In the genomic region with DNA sequence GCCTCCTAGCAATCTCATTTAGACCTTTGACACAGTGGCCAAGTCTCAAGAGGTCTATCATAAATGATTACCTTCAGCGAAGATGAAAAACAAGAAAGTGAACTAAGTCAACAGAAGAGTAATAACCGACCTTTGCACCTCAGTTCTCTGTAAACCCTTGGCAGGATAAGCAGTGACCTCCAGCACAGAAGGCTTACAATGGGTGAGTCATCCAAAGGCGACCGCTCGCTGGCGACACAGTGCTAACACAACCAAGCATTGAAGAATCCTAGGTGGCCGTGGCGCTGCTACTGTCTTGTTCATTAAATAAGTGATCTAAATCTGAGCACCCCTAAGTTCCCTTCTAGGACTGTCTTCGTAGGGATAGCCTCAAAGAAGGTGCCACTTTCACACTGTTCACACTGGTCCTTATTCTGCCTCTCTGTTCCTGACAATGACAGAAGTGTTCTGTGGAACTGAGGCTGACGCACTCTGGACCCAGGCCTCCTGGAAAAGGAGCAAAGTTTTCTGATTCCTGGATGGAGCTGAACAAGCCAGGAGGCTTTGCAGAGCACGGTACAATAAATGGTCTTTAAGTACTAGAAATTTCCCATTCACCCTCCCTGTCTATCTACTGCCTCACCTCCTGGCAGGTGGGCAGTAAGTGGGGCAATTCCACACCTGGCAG, we compare ENCODE assay signal across 16 mouse cellular contexts.
DNase-seq lines count a peak whose midpoint lies in the region; ATAC-seq lines count a peak whose summit lies in the region.
"Had no signal": no experiment of that assay in that cellular context is flagged by ENCODE, and none has a peak within 500 bp of the region (broad histone marks: within the 10 kb centered on the region; RNA-seq: fewer than 3 reads in every experiment).

No protein-coding gene starts in this region.

- no peak overlapping the region for H3K4me3 ChIP-seq in stomach, embryonic 15.5 days (replicated peaks)
- no peak overlapping the region for H3K4me3 ChIP-seq in hindbrain, embryonic 14.5 days (replicated peaks; ENCODE audit: low read length)
- H3K4me3 ChIP-seq in midbrain, embryonic 15.5 days: no peak overlapping the region
- H3K4me3 ChIP-seq: forebrain, embryonic 12.5 days had no signal

- H3K4me1 ChIP-seq in stomach, embryonic 15.5 days: peaks cover 33% of the 10 kb centered on the region
- peaks cover 21% of the 10 kb centered on the region for H3K4me1 ChIP-seq in hindbrain, embryonic 14.5 days (replicated peaks; ENCODE audit: control insufficient read depth, insufficient read depth, low read length)
- H3K4me1 ChIP-seq in midbrain, embryonic 15.5 days: peaks cover 21% of the 10 kb centered on the region

- no peak overlapping the region for H3K9ac ChIP-seq in stomach, embryonic 15.5 days
- no peak overlapping the region for H3K9ac ChIP-seq in hindbrain, embryonic 14.5 days
- no peak overlapping the region for H3K9ac ChIP-seq in midbrain, embryonic 15.5 days
- H3K9ac ChIP-seq: forebrain, embryonic 12.5 days had no signal

- peak overlapping the region; percentile 66 for H3K27ac ChIP-seq in stomach, embryonic 15.5 days
- H3K27ac ChIP-seq in hindbrain, embryonic 14.5 days: no peak overlapping the region
- no peak overlapping the region for H3K27ac ChIP-seq in midbrain, embryonic 15.5 days
- H3K27ac ChIP-seq: forebrain, embryonic 12.5 days had no signal

- WGBS in stomach, embryonic 15.5 days: 68% methylated on average over 11 of the region's 11 CpGs
- WGBS in hindbrain, embryonic 14.5 days: 91% methylated on average over 11 of the region's 11 CpGs
- 88% methylated on average over 11 of the region's 11 CpGs for WGBS in midbrain, embryonic 15.5 days

- H3K27me3 ChIP-seq in stomach, embryonic 15.5 days (replicated peaks): no peaks in the 10 kb centered on the region
- no peaks in the 10 kb centered on the region for H3K27me3 ChIP-seq in hindbrain, embryonic 14.5 days (ENCODE audit: control insufficient read depth, insufficient read depth, low read length)
- no peaks in the 10 kb centered on the region for H3K27me3 ChIP-seq in midbrain, embryonic 15.5 days (replicated peaks)
- H3K27me3 ChIP-seq: forebrain, embryonic 12.5 days had no signal

- peak; percentile 82 for DNase-seq in kidney, adult 11 months
- no peak for DNase-seq in kidney, postnatal 4 days
- DNase-seq in adrenal gland, adult 8-10 months: peak; percentile 69
- DNase-seq in kidney, adult 9 months: peak; percentile 94
- no peak for DNase-seq in spleen, postnatal 10 days (ENCODE audit: low spot score in 2 of 2)
- DNase-seq in hindbrain, embryonic 14.5 days (ENCODE audit: low spot score): no peak
- DNase-seq: cerebellum, adult 9-11 months; embryo, embryonic 11 days; heart, adult 11 months; lung, postnatal 4 days; midbrain, embryonic 14.5 days; thymus, adult 2 months had no signal

- no peaks in the 10 kb centered on the region for H3K36me3 ChIP-seq in stomach, embryonic 15.5 days
- no peaks in the 10 kb centered on the region for H3K36me3 ChIP-seq in hindbrain, embryonic 14.5 days (replicated peaks; ENCODE audit: control insufficient read depth, insufficient read depth)
- H3K36me3 ChIP-seq in midbrain, embryonic 15.5 days (replicated peaks): no peaks in the 10 kb centered on the region
- H3K36me3 ChIP-seq: forebrain, embryonic 12.5 days had no signal

- no peaks in the 10 kb centered on the region for H3K9me3 ChIP-seq in stomach, embryonic 15.5 days
- H3K9me3 ChIP-seq in hindbrain, embryonic 14.5 days (ENCODE audit: control insufficient read depth, low read length): no peaks in the 10 kb centered on the region
- H3K9me3 ChIP-seq in midbrain, embryonic 15.5 days: no peaks in the 10 kb centered on the region
- H3K9me3 ChIP-seq: forebrain, embryonic 12.5 days had no signal

- peak; percentile 54; the same call in 1 of the 2 replicates for ATAC-seq in stomach, embryonic 15.5 days (ENCODE audit: insufficient read depth, low FRiP score, low read depth)
- no peak for ATAC-seq in hindbrain, embryonic 14.5 days (ENCODE audit: low FRiP score)
- no peak for ATAC-seq in midbrain, embryonic 15.5 days (replicated peaks)
- ATAC-seq: activated CD4-positive, CD25-positive, alpha-beta regulatory T cell, adult 4 months had no signal

- H3K4me2 ChIP-seq in stomach, embryonic 15.5 days: no peak overlapping the region
- no peak overlapping the region for H3K4me2 ChIP-seq in hindbrain, embryonic 14.5 days (replicated peaks)
- no peak overlapping the region for H3K4me2 ChIP-seq in midbrain, embryonic 15.5 days
- H3K4me2 ChIP-seq: forebrain, embryonic 12.5 days had no signal

Comparison
In these comparisons a context has a peak if more than half of its experiments do, and no peak if none do; other contexts are left out.
1. DNase-seq: peak in kidney, adult 11 months (single experiment), adrenal gland, adult 8-10 months (single experiment) and kidney, adult 9 months (single experiment); none in kidney, postnatal 4 days (0 of 2), spleen, postnatal 10 days (0 of 2) and hindbrain, embryonic 14.5 days (single experiment).